Mouse (Mus musculus) embryonic fibroblast, embryonic 13.5 days (primary cell): Measurements from ENCODE around the gene Mkrn2os. TPM values are rescaled to one million over a fixed set of nuclear protein-coding genes. Genes with fewer than 3 reads are reported as not detected.
A peak's percentile ranks its signal among the peaks of the same experiment; 100 is the strongest.

ENCODE experiments used
- H3K27ac ChIP-seq: 2 replicates; pipeline ENCODE4 v1.5.1; 2012; ENCODE audit warnings: low read length, control low read depth, inconsistent platforms; ENCODE audit not compliant: insufficient read depth
- H3K4me1 ChIP-seq: 2 replicates; pipeline ENCODE4 v1.6.1; 2011; ENCODE audit warnings: low read length; ENCODE audit not compliant: control insufficient read depth, insufficient read depth
- H3K4me3 ChIP-seq: 2 replicates; pipeline ENCODE4 v1.5.1; 2011; ENCODE audit warnings: mild to moderate bottlenecking, control low read depth, low read length; ENCODE audit not compliant: insufficient read depth
- CTCF ChIP-seq: IDR thresholded peaks from 2 replicates; pipeline ENCODE4 v1.5.1; 2011; ENCODE audit warnings: mild to moderate bottlenecking, control low read depth, low read length, moderate library complexity, borderline replicate concordance; ENCODE audit not compliant: insufficient read depth
- POLR2A ChIP-seq: IDR thresholded peaks from 2 replicates; pipeline ENCODE4 v1.6.1; 2011; ENCODE audit warnings: low read depth, mild to moderate bottlenecking, control low read depth, low read length, moderate library complexity
- polyA plus RNA-seq: library from polyadenylated mRNA; stranded (reverse); fragments of >200 nt; gene quantifications from 2 replicates; pipeline ENCODE4 v1.2.4, GENCODE M21; 2011; ENCODE audit warnings: low read depth; ENCODE audit not compliant: missing spikeins, insufficient read length

The Mkrn2os gene
- polyA plus RNA-seq, 1 experiment = not detected

- H3K4me3 ChIP-seq = no peak overlapping the region
- no peak overlapping the region for H3K27ac ChIP-seq
- no peaks in the 10 kb centered on the region for H3K4me1 ChIP-seq
- TF ChIP-seq POLR2A (no peak), CTCF (0 out of 2 replicates have a peak, but pooled peaks have one; percentile 7)
These were observed 16.7 kb upstream of the Mkrn2os start for GRCm38 (mm10) chr6:115609121-115609520.

- Histone ChIP-seq H3K4me1 (no peaks in the 10 kb centered on the region), H3K27ac (no peak overlapping the region), H3K4me3 (no peak overlapping the region)
- no peak for TF ChIP-seq CTCF
- TF ChIP-seq POLR2A = no peak
These were observed 15.1 kb upstream of the Mkrn2os start for GRCm38 (mm10) chr6:115607429-115607828.

GRCm38 (mm10) chr6:115606461-115606860 lies 14.1 kb upstream of the Mkrn2os start:
- H3K4me3 ChIP-seq = no peak overlapping the region
- no peak overlapping the region for H3K27ac ChIP-seq
- no peaks in the 10 kb centered on the region for H3K4me1 ChIP-seq
- TF ChIP-seq POLR2A = no peak
- TF ChIP-seq CTCF = no peak

GRCm38 (mm10) chr6:115601715-115602523 lies 9.5 kb upstream of the Mkrn2os start, which contains the start of gene Mkrn2:
Mkrn2 (plus strand) TSS chr6:115601902.
- TF ChIP-seq POLR2A (peak; percentile 84), CTCF (no peak)
- H3K4me1 ChIP-seq = no peaks in the 10 kb centered on the region
- 0 out of 2 replicates have a peak within 1 kb of the TSS, but pooled peaks have one; percentile 15 for H3K27ac ChIP-seq

GRCm38 (mm10) chr6:115601322-115601714 lies 8.9 kb upstream of the Mkrn2os start:
- Histone ChIP-seq H3K4me1 (no peaks in the 10 kb centered on the region), H3K27ac (no peak overlapping the region), H3K4me3 (no peak overlapping the region)
- no peak for TF ChIP-seq CTCF
- TF ChIP-seq POLR2A = no peak

More at GRCm38 (mm10) chr6:115601715-115602523, 9.5 kb upstream of the Mkrn2os start, which contains the start of gene Mkrn2:
- peak within 1 kb of the TSS; percentile 88 for H3K4me3 ChIP-seq

GRCm38 (mm10) chr6:115595667-115596066 lies 3.3 kb upstream of the Mkrn2os start:
- TF ChIP-seq POLR2A (no peak), CTCF (no peak)
- Histone ChIP-seq H3K4me1 (no peaks in the 10 kb centered on the region), H3K27ac (no peak overlapping the region), H3K4me3 (no peak overlapping the region)

- no peaks in the 10 kb centered on the region for H3K4me1 ChIP-seq
- H3K4me3 ChIP-seq = no peak overlapping the region
- no peak for TF ChIP-seq POLR2A
- no peak for TF ChIP-seq CTCF
- H3K27ac ChIP-seq = no peak overlapping the region
These were observed 2.1 kb upstream of the Mkrn2os start for GRCm38 (mm10) chr6:115594463-115594862.

- TF ChIP-seq CTCF (no peak), POLR2A (no peak)
- no peaks in the 10 kb centered on the region for H3K4me1 ChIP-seq
- no peak overlapping the region for H3K27ac ChIP-seq
- H3K4me3 ChIP-seq = no peak overlapping the region
These were observed 876 bp upstream of the Mkrn2os start for GRCm38 (mm10) chr6:115593252-115593651.

- no peak overlapping the region for H3K27ac ChIP-seq
- no peak for TF ChIP-seq CTCF
- no peaks in the 10 kb centered on the region for H3K4me1 ChIP-seq
- no peak overlapping the region for H3K4me3 ChIP-seq
These were observed 550 bp downstream of the Mkrn2os start for GRCm38 (mm10) chr6:115591692-115592359.

GRCm38 (mm10) chr6:115586321-115586720 lies 6.1 kb downstream of the Mkrn2os start:
- Histone ChIP-seq H3K27ac (no peak overlapping the region), H3K4me3 (no peak overlapping the region), H3K4me1 (no peaks in the 10 kb centered on the region)
- TF ChIP-seq POLR2A (no peak), CTCF (no peak)
